Mouse (Mus musculus): ENCODE results near the gene Zeb2.

GRCm38 (mm10) chr2:45115720-45116495, 1.3 kb downstream of the Zeb2 start:
- TF ChIP-seq CTCF (IDR thresholded peaks at IDR 0.05; ENCODE audit: control insufficient read depth, insufficient read depth, insufficient read length) (no peak), USF1 (IDR thresholded peaks at IDR 0.05; ENCODE audit: low read depth) (no peak), MAX (IDR thresholded peaks at IDR 0.05) (no peak), MYOG (IDR thresholded peaks at IDR 0.05; ENCODE audit: control insufficient read depth, extremely low read depth, insufficient read length) (no peak), MYOD1 (IDR thresholded peaks at IDR 0.05; ENCODE audit: control insufficient read depth, insufficient read length, low read depth) (no peak), CEBPB (IDR thresholded peaks at IDR 0.05; ENCODE audit: low read depth) (no peak), FOSL1 (IDR thresholded peaks at IDR 0.05; ENCODE audit: insufficient read depth, low read length, poor library complexity, severe bottlenecking) (no peak)

Measured in C2C12 (cell line).